Mouse (Mus musculus) CH12.LX (cell line): ENCODE measurements around the gene Tctn1. TPM values are rescaled to one million over a fixed set of nuclear protein-coding genes. Genes with fewer than 3 reads are reported as not detected.
A peak's percentile ranks its signal among the peaks of the same experiment; 100 is the strongest.

Experiments used
- DNase-seq: peaks from one replicate; pipeline ENCODE4 v3.0.0-alpha.2; 2013; ENCODE audit errors: extremely low read depth
- H3K27ac ChIP-seq: 2 replicates; pipeline ENCODE4 v1.5.1; 2012; ENCODE audit warnings: low read depth, mild to moderate bottlenecking, control low read depth, moderate library complexity; ENCODE audit not compliant: insufficient read depth
- H3K27me3 ChIP-seq: replicated peaks from 2 replicates; pipeline ENCODE3; 2012; ENCODE audit warnings: inconsistent platforms
- H3K36me3 ChIP-seq, 2 experiments: replicated peaks in 1 of 2; 2 replicates each; pipeline versions ENCODE3 to v1.6.1; 2012; ENCODE audit warnings: inconsistent platforms in 1 of 2, low read length in 1 of 2, mild to moderate bottlenecking in 1 of 2, mixed read lengths in 1 of 2, moderate library complexity in 1 of 2; ENCODE audit not compliant: control insufficient read depth in 1 of 2, insufficient read depth in 1 of 2
- H3K4me1 ChIP-seq, 2 experiments: 2 replicates each; pipeline ENCODE4 v1.6.1; 2012; ENCODE audit warnings: inconsistent platforms in 1 of 2, moderate library complexity in 1 of 2; ENCODE audit not compliant: insufficient read depth in 2 of 2, control insufficient read depth in 1 of 2
- H3K4me2 ChIP-seq: 2 replicates; pipeline ENCODE4 v1.6.1; 2012; ENCODE audit warnings: low read depth, mild to moderate bottlenecking, control low read depth; ENCODE audit not compliant: poor library complexity, insufficient read depth, severe bottlenecking
- H3K4me3 ChIP-seq, 3 experiments: fragments of 150-350 bp in 1 of 3; sonication (generic) in 1 of 3; replicated peaks in 1 of 3; 2 replicates each; pipeline versions ENCODE3 to v1.5.1; 2011 to 2012; ENCODE audit warnings: low read depth in 2 of 3, low read length in 2 of 3, mild to moderate bottlenecking in 2 of 3, moderate library complexity in 2 of 3, control low read depth in 1 of 3, improper control_type of control experiment in 1 of 3, inconsistent platforms in 1 of 3, mixed read lengths in 1 of 3; ENCODE audit not compliant: poor library complexity in 1 of 3
- H3K79me2 ChIP-seq: replicated peaks from 2 replicates; pipeline ENCODE4 v1.6.1; 2012; ENCODE audit warnings: mild to moderate bottlenecking, moderate library complexity; ENCODE audit not compliant: control insufficient read depth, poor library complexity, insufficient read depth, severe bottlenecking; ENCODE audit errors: extremely low read depth
- H3K9ac ChIP-seq: 2 replicates; pipeline ENCODE4 v1.6.1; 2012; ENCODE audit warnings: low read depth, mild to moderate bottlenecking, control low read depth, moderate library complexity; ENCODE audit not compliant: insufficient read depth
- H3K9me3 ChIP-seq: replicated peaks from 2 replicates; pipeline ENCODE3; 2012; ENCODE audit warnings: low read length, inconsistent platforms, mixed read lengths
- BHLHE40 ChIP-seq: IDR thresholded peaks from 2 replicates; pipeline ENCODE4 v1.6.1; 2011; ENCODE audit warnings: mild to moderate bottlenecking, low read depth, low read length, improper control_type of control experiment
- CHD1 ChIP-seq: IDR thresholded peaks from 2 replicates; pipeline ENCODE4 v1.6.1; 2012; ENCODE audit warnings: low read depth, low read length, improper control_type of control experiment, inconsistent platforms
- CTCF ChIP-seq, 2 experiments: IDR thresholded peaks in 1 of 2; conservative IDR thresholded peaks in 1 of 2; 2 replicates each; pipeline ENCODE4 v1.5.1; 2011 to 2012; ENCODE audit warnings: low read depth in 2 of 2, low read length in 2 of 2, improper control_type of control experiment in 1 of 2, inconsistent platforms in 1 of 2, mild to moderate bottlenecking in 1 of 2, moderate library complexity in 1 of 2
- ELF1 ChIP-seq: IDR thresholded peaks from 2 replicates; pipeline ENCODE4 v1.6.1; 2014; ENCODE audit warnings: low read depth, mild to moderate bottlenecking, inconsistent platforms, low read length, improper control_type of control experiment
- EP300 ChIP-seq: IDR thresholded peaks from 2 replicates; pipeline ENCODE4 v1.6.1; 2011; ENCODE audit warnings: low read length, improper control_type of control experiment
- HCFC1 ChIP-seq: IDR thresholded peaks from 2 replicates; pipeline ENCODE4 v1.6.1; 2012; ENCODE audit warnings: low read depth, mild to moderate bottlenecking, inconsistent platforms, low read length, improper control_type of control experiment
- IRF4 ChIP-seq: IDR thresholded peaks from 2 replicates; pipeline ENCODE4 v1.6.1; 2014; ENCODE audit warnings: low read depth, mild to moderate bottlenecking, inconsistent platforms, low read length, improper control_type of control experiment
- JUN ChIP-seq: IDR thresholded peaks from 2 replicates; pipeline ENCODE4 v1.6.1; 2011; ENCODE audit warnings: low read depth, mild to moderate bottlenecking, low read length, improper control_type of control experiment, moderate library complexity; ENCODE audit not compliant: insufficient read depth
- JUND ChIP-seq: conservative IDR thresholded peaks from 2 replicates; pipeline ENCODE4 v1.6.1; 2011; ENCODE audit warnings: low read depth, low read length, improper control_type of control experiment
- KAT2A ChIP-seq: IDR thresholded peaks from 2 replicates; pipeline ENCODE4 v1.6.1; 2012; ENCODE audit warnings: low read length, improper control_type of control experiment, inconsistent platforms; ENCODE audit not compliant: insufficient replicate concordance
- MAFK ChIP-seq: IDR thresholded peaks from 2 replicates; pipeline ENCODE4 v1.6.1; 2011; ENCODE audit warnings: low read length, improper control_type of control experiment; ENCODE audit not compliant: insufficient replicate concordance
- MAX ChIP-seq: IDR thresholded peaks from 2 replicates; pipeline ENCODE4 v1.6.1; 2011; ENCODE audit warnings: low read length, improper control_type of control experiment
- MAZ ChIP-seq: IDR thresholded peaks from 2 replicates; pipeline ENCODE4 v1.6.1; 2012; ENCODE audit warnings: low read depth, mild to moderate bottlenecking, inconsistent platforms, low read length, improper control_type of control experiment, moderate library complexity
- MEF2A ChIP-seq: IDR thresholded peaks from 2 replicates; pipeline ENCODE4 v1.6.1; 2014; ENCODE audit warnings: low read depth, mild to moderate bottlenecking, inconsistent platforms, low read length, improper control_type of control experiment, borderline replicate concordance
- MXI1 ChIP-seq: IDR thresholded peaks from 2 replicates; pipeline ENCODE4 v1.6.1; 2011; ENCODE audit warnings: mild to moderate bottlenecking, low read depth, low read length, improper control_type of control experiment
- MYC ChIP-seq: IDR thresholded peaks from 2 replicates; pipeline ENCODE4 v1.6.1; 2011; ENCODE audit warnings: low read depth, mild to moderate bottlenecking, improper control_type of control experiment, low read length
- NRF1 ChIP-seq: IDR thresholded peaks from 2 replicates; pipeline ENCODE4 v1.6.1; 2014; ENCODE audit warnings: low read depth, mild to moderate bottlenecking, inconsistent platforms, low read length, improper control_type of control experiment, moderate library complexity
- PAX5 ChIP-seq: IDR thresholded peaks from 2 replicates; pipeline ENCODE4 v1.6.1; 2012; ENCODE audit warnings: low read length, inconsistent platforms, mixed read lengths
- POLR2A ChIP-seq: IDR thresholded peaks from 2 replicates; pipeline ENCODE4 v1.6.1; 2011; ENCODE audit warnings: low read depth, mild to moderate bottlenecking, improper control_type of control experiment, low read length
- POLR2AphosphoS2 ChIP-seq: IDR thresholded peaks from 2 replicates; pipeline ENCODE4 v1.6.1; 2011; ENCODE audit warnings: low read depth, low read length, improper control_type of control experiment
- RCOR1 ChIP-seq: conservative IDR thresholded peaks from 2 replicates; pipeline ENCODE4 v1.6.1; 2012; ENCODE audit warnings: low read depth, mild to moderate bottlenecking, inconsistent platforms, low read length, improper control_type of control experiment
- SIN3A ChIP-seq: IDR thresholded peaks from 2 replicates; pipeline ENCODE4 v1.6.1; 2012; ENCODE audit warnings: low read length, improper control_type of control experiment, inconsistent platforms
- SMC3 ChIP-seq: IDR thresholded peaks from 2 replicates; pipeline ENCODE4 v1.6.1; 2011; ENCODE audit warnings: low read depth, low read length, improper control_type of control experiment
- TBP ChIP-seq: conservative IDR thresholded peaks from 2 replicates; pipeline ENCODE4 v1.6.1; 2011; ENCODE audit warnings: low read depth, low read length, improper control_type of control experiment
- TCF12 ChIP-seq: IDR thresholded peaks from 2 replicates; pipeline ENCODE4 v1.6.1; 2014; ENCODE audit warnings: low read depth, mild to moderate bottlenecking, inconsistent platforms, low read length, improper control_type of control experiment
- UBTF ChIP-seq: IDR thresholded peaks from 2 replicates; pipeline ENCODE4 v1.6.1; 2012; ENCODE audit warnings: low read depth, mild to moderate bottlenecking, inconsistent platforms, low read length, improper control_type of control experiment, moderate library complexity
- USF2 ChIP-seq: conservative IDR thresholded peaks from 2 replicates; pipeline ENCODE4 v1.6.1; 2011; ENCODE audit warnings: low read depth, low read length, improper control_type of control experiment
- ZC3H11A ChIP-seq: IDR thresholded peaks from 2 replicates; pipeline ENCODE4 v1.6.1; 2012; ENCODE audit warnings: low read depth, mild to moderate bottlenecking, inconsistent platforms, low read length, improper control_type of control experiment
- ZKSCAN1 ChIP-seq: IDR thresholded peaks from 2 replicates; pipeline ENCODE4 v1.6.1; 2012; ENCODE audit warnings: low read depth, inconsistent platforms, low read length, improper control_type of control experiment, borderline replicate concordance
- ZMIZ1 ChIP-seq: IDR thresholded peaks from 2 replicates; pipeline ENCODE4 v1.6.1; 2012; ENCODE audit warnings: low read depth, mild to moderate bottlenecking, inconsistent platforms, low read length, improper control_type of control experiment
- ZNF384 ChIP-seq: IDR thresholded peaks from 2 replicates; pipeline ENCODE4 v1.6.1; 2012; ENCODE audit warnings: low read depth, low read length, improper control_type of control experiment, inconsistent platforms
- dilution Hi-C: fragments of 300-500 bp; cut with MboI; formaldehyde crosslinking; loops from 2 replicates; pipeline ENCODE4 v1.14.3; 2020; ENCODE audit warnings: low sequenced_read_pairs; ENCODE audit not compliant: extremely low pct_unique_long_range_greater_than_20kb, extremely low pct_ligation_motif_present
- in situ Hi-C: fragments of 300-500 bp; cut with MboI; formaldehyde crosslinking; loops from 3 replicates; pipeline ENCODE4 v1.14.3; 2019; ENCODE audit warnings: low sequenced_read_pairs, low pct_ligation_motif_present, low pct_unique_long_range_greater_than_20kb, mixed read lengths
- polyA plus RNA-seq: library from polyadenylated mRNA; unstranded; fragments of >175 nt; gene quantifications from 2 replicates; pipeline ENCODE4 v1.2.1, GENCODE M21; 2012; ENCODE audit warnings: low read depth; ENCODE audit not compliant: insufficient read length
- total RNA-seq, 2 experiments: library from RNA; depleted of rRNA; stranded (reverse); fragments of 300-350 nt in 1 of 2; fragments of >200 nt in 1 of 2; gene quantifications; 2 replicates each; pipeline ENCODE4 v1.2.3; 2012 to 2014

Tctn1 gene
- total and polyA plus RNA-seq, 3 experiments = 2.9 to 8.8 (median 3.7) TPM

DNA sequence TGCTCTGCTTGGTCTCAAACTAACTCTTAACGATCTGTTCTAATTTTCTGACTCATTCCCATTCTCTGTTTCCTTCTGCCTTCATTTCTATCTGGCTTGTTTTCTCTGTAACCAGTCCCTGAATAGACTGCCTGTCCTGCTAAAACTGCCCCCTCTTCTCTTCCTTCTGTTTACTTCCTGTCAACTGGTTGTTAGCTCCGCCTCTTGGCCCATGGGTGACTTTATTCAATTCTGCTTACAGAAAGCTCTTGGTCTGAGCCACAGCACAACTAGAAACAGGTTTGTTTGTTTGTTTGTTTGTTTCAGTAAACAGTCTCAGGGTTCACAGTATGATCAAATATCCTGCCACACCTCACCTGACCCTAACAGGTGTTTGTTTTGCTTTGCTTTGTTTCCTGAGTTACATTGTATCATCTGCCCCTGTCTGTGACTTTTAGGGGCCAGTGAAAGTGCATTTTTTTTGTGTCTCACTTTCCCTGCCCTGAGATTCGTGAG is 35.9 kb downstream of the Tctn1 start:
- no peaks in the 10 kb centered on the region for H3K27me3 ChIP-seq
- TF ChIP-seq ZKSCAN1 = no peak
- no peak for TF ChIP-seq CHD1
- TF ChIP-seq UBTF = no peak
- TF ChIP-seq NRF1 = no peak
- TF ChIP-seq ZMIZ1 = no peak
- TF ChIP-seq MEF2A = no peak
- TF ChIP-seq JUN = no peak
- peaks cover 16% of the 10 kb centered on the region for H3K9me3 ChIP-seq
- dilution Hi-C loops = no loop called here
- no peak overlapping the region for H3K9ac ChIP-seq
- no peak for DNase-seq
- in situ Hi-C loops = no loop called here
- H3K4me1 ChIP-seq = peaks cover 41 to 78% of the 10 kb centered on the region in 2 experiments
- peaks cover 9% of the 10 kb centered on the region; the same call in 1 of the 2 replicates for H3K79me2 ChIP-seq
- H3K4me3 ChIP-seq = no peak overlapping the region
- H3K36me3 ChIP-seq = peaks cover 25 to 76% of the 10 kb centered on the region in 2 experiments
- no peak overlapping the region for H3K27ac ChIP-seq
- H3K4me2 ChIP-seq = no peak overlapping the region

DNA sequence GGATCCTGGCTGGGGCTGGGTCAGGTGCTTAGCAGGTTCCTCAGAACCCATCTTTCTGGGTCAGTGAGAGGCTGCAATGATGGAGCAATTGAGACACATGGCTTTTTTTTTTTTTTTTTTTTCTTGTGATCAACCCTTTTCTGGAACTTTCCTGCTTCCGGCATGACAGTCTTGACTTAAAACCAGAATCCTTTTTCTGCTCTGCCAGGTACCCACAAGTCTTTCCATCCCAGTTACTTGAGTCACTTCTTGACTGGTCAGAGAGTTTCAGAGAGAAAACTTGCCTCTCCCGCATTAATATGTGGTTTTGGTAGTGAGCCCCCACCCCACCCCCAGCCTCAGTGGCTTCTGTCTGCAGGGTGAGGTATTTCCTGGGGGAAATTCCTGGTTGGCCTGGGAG is 40.0 kb downstream of the Tctn1 start:
- H3K9ac ChIP-seq = 0 out of 2 replicates have a peak overlapping the region, but pooled peaks have one; percentile 15
- H3K27ac ChIP-seq = peak overlapping the region; percentile 84
- in situ Hi-C loops (no loop called here), dilution Hi-C loops (no loop called here)
- 0 out of 2 replicates have a peak overlapping the region, but pooled peaks have one; percentile 3 for H3K4me2 ChIP-seq
- peak; percentile 78 for DNase-seq
- H3K36me3 ChIP-seq = peaks cover 30 to 82% of the 10 kb centered on the region in 2 experiments
- no peaks in the 10 kb centered on the region for H3K27me3 ChIP-seq
- H3K79me2 ChIP-seq = peaks cover 22% of the 10 kb centered on the region
- peaks cover 14% of the 10 kb centered on the region for H3K9me3 ChIP-seq
- H3K4me1 ChIP-seq = peaks cover 49 to 79% of the 10 kb centered on the region in 2 experiments
- no peak overlapping the region for H3K4me3 ChIP-seq
- TF ChIP-seq TBP (0 out of 2 replicates have a peak, but pooled peaks have one; percentile 17), SMC3 (no peak), MAFK (peak; percentile 65), JUN (peak; percentile 55; the same call in 1 of the 2 replicates), JUND (peak; percentile 81; the same call in 1 of the 2 replicates), ZNF384 (peak; percentile 98), IRF4 (peak; percentile 93), MEF2A (peak; percentile 83), POLR2A (no peak), BHLHE40 (peak; percentile 89), SIN3A (peak; percentile 63; the same call in 1 of the 2 replicates), MYC (peak; percentile 89), TCF12 (peak; percentile 75), MXI1 (peak; percentile 74), EP300 (peak; percentile 93), POLR2AphosphoS2 (no peak), CHD1 (peak; percentile 77; the same call in 1 of the 2 replicates), ZC3H11A (no peak), CTCF (conservative IDR thresholded peaks at IDR 0.05 in 1 of 2, IDR thresholded peaks at IDR 0.05 in 1 of 2; ENCODE audit: low read depth in 2 of 2, low read length in 2 of 2) (no peak), RCOR1 (peak; percentile 78; the same call in 1 of the 2 replicates), MAX (peak; percentile 63; the same call in 1 of the 2 replicates), HCFC1 (no peak), ELF1 (peak; percentile 24; the same call in 1 of the 2 replicates), UBTF (0 out of 2 replicates have a peak, but pooled peaks have one; percentile 46), USF2 (no peak), ZKSCAN1 (no peak), PAX5 (no peak), ZMIZ1 (no peak; the same call in 1 of the 2 replicates), MAZ (peak; percentile 93), KAT2A (0 out of 2 replicates have a peak, but pooled peaks have one; percentile 12)
